Mouse (Mus musculus) gastrocnemius, postnatal 4 days (tissue): ENCODE results near the gene Retreg3. TPM values are rescaled to one million over a fixed set of nuclear protein-coding genes. Genes with fewer than 3 reads are reported as not detected.
A peak's percentile ranks its signal among the peaks of the same experiment; 100 is the strongest.

Source experiments
- DNase-seq, 2 experiments: peaks; one replicate each; pipeline ENCODE4 v3.0.0; 2021 to 2022; ENCODE audit warnings: low spot score in 2 of 2, mixed read lengths in 2 of 2
- microRNA-seq: library from miRNA; unstranded; fragments of <30 nt; microRNA quantifications from one replicate; pipeline ENCODE4 v1.2.0, GENCODE M21; 2021
- total RNA-seq, 2 experiments: library from RNA; stranded (reverse); gene quantifications; 2 replicates each; pipeline ENCODE4 v1.2.3; 2021

Gene Retreg3
- total RNA-seq, 2 experiments from 2014 or later, result 41.6 to 42.9 TPM

DNA sequence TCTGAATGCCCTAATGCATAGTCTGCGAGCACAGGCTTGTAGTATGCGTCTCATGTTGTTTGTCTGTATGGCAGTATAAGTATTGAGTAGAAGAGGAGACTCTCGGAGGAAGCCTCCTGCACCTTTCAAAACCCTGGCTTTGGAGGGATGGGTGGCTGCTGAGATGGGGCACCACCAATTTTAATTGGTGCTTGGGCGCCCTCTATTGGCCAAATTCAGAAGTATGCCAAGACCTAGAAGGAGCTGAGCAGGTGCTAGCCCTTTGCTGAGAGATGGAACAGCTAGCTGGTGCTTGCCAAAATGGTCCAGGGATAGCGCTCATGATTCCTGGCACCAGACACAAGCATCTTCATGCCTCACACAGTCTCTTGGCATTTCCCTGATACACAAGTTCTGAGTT is 61.8 kb downstream of the Retreg3 start:
- DNase-seq, result peak; percentile 79 to 87

DNA sequence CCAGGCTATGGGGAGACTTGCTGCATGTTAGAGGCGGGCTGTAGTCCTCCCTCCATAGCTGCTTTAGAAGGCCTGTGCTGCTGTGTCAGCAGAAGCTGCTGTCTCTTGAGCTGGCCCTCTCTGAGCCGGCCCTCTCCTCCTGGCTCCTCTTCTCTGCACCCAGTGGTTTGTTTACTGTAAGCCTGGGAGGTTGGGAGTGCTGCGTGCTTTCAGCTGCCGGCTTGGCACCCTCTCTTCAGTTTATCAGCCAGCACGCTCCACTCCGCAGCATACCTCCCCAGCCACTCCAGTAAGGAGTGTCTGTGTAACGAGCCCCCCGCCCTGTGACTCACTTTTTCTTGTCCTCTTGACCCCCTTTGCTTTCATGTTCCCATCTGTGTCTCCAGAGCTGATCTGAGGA is 62.8 kb downstream of the Retreg3 start:
- peak in 1 of 2 experiments; percentile 51 for DNase-seq

DNA sequence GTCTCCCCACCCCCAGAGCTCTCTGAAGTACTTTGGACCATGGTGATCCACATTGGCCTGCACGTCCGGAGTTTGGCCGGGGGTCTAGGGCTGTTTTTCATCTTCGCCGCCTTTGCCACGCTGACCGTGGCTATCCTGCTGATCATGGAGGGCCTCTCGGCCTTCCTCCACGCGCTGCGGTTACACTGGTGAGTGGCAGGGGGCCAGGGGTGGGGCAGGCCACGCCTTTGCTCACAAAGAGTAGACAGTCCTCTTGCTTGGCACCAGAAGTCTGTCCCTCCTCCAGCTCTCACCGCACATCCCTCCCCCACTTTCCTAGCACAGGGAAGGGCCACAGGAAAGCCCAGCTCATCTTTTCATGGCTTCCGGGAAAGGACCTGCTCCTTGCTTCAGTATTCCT is 64.3 kb downstream of the Retreg3 start:
- no peak for DNase-seq

DNA sequence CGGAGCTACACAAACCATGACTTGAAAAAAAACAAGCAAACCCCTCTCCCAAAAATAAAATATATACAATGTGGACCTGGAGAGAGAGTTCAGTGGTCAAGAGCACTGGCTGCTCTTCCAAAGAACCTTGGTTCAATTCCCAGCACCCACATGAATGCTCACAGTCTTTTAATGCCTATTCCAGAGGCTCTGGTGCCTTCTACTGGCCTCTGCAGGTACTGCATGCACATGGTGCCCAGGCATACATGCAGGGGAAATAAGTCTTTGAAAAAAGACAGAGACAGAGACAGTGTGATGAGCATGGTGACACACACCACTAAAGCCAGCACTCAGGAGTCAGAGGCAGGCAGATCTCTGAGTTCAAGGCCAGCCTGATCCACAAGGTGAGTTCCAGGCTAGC is 65.7 kb downstream of the Retreg3 start:
- no peak for DNase-seq

GRCm38 (mm10) chr11:101052751-101053473 is 66.8 kb downstream of the Retreg3 start:
- peak in 1 of 2 experiments; percentile 68 for DNase-seq

GRCm38 (mm10) chr11:101051617-101052016 is 68.1 kb downstream of the Retreg3 start:
- DNase-seq, result no peak

DNA sequence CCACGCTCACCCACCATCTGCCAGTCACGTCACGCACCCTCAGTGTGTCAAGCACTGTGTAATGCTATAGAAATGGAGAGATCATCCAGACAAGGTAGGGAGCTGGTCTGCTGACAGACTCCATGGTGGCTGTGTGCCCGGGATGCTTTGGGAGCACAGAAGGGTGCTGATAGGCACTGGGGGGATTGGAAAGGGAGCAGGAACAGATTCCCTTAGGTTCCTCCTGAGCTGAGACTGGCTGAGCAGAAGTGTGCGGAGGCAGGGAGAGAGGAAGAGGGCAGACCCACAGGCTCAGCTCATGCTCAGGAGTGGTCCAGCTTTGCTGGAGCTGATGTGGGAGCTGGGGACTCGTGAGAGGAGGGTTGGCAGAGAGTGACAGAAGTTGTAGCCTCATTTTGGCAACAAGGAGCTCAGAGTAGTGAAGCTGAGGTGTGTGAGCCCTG is 68.6 kb downstream of the Retreg3 start:
- no peak for DNase-seq

- DNase-seq, result no peak
Observed at GRCm38 (mm10) chr11:101050359-101050758, 69.3 kb downstream of the Retreg3 start.

- no peak for DNase-seq
Observed at GRCm38 (mm10) chr11:101047502-101047901, 72.2 kb downstream of the Retreg3 start.

DNA sequence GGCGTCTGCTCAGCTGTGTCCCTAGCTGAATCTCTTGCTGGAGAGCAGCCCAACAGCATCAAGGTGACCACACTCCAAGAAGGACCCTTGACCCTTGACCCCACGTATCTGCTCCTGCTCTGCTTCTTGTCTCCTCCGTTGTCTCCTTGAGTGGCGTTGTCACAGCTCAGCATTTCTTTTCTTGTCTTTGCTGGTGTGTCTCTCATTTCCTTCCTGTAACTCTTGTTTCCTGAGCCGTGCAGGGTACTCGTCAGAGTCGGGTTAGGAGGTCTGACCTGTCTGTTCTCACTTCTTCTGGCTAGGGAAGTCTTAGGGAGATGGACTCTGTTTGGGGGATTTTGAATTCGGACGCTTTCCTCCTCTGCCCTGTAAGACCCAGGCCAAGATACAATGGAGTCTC is 73.3 kb downstream of the Retreg3 start:
- DNase-seq, result no peak

Small RNA genes within 50 kb of the gene (microRNA-seq; reads per million reads assigned to microRNA genes)
- gene Gm27626, result not detected

Other genes with a start within 250 kb of the Retreg3 start
- 10 to 100 TPM; 71.5 to 75.1 TPM for gene Stat3, start 180.4 kb downstream of the Retreg3 start, total RNA-seq
- gene Cavin1, start 149.0 kb downstream of the Retreg3 start, total RNA-seq, result 100 to 1,000 TPM; 385 to 413 TPM
- 10 to 100 TPM; 70.3 to 73.5 TPM for gene Atp6v0a1, start 110.4 kb downstream of the Retreg3 start, total RNA-seq
- gene Naglu, start 49.9 kb downstream of the Retreg3 start, total RNA-seq, result 10 to 100 TPM; 11.4 to 12.8 TPM
- gene Hsd17b1, start 41.5 kb downstream of the Retreg3 start, total RNA-seq, result under 1 TPM; 0.20 to 0.21 TPM
- 10 to 100 TPM; 15.1 to 17.8 TPM for gene Coasy, start 37.3 kb downstream of the Retreg3 start, total RNA-seq
- 10 to 100 TPM; 13.1 to 13.4 TPM for gene Mlx, start 32.6 kb downstream of the Retreg3 start, total RNA-seq
- gene Psmc3ip, start 24.5 kb downstream of the Retreg3 start, total RNA-seq, result 1 to 10 TPM; 4.9 to 6.2 TPM
- 10 to 100 TPM; 39.3 to 42.1 TPM for gene Tubg1, start within 50 bp of the Retreg3 start, total RNA-seq
- 1 to 10 TPM; 6.8 TPM for gene Tubg2, start 36.0 kb upstream of the Retreg3 start, total RNA-seq
- gene Cntnap1, start 50.6 kb upstream of the Retreg3 start, total RNA-seq, result 1 to 10 TPM; 3.2 to 4.1 TPM
- 10 to 100 TPM; 39.5 to 41.4 TPM for gene Plekhh3, start 51.5 kb upstream of the Retreg3 start, total RNA-seq
- gene Ccr10, start 55.5 kb upstream of the Retreg3 start, total RNA-seq, result under 1 TPM; 0.36 to 0.37 TPM
- 10 to 100 TPM; 19.3 to 24.6 TPM for gene Ezh1, start 106.6 kb upstream of the Retreg3 start, total RNA-seq
- gene Ramp2, start 126.1 kb upstream of the Retreg3 start, total RNA-seq, result 10 to 100 TPM; 82.6 to 85.8 TPM
- gene Vps25, start 133.8 kb upstream of the Retreg3 start, total RNA-seq, result 10 to 100 TPM; 48.6 to 48.8 TPM
- 1 to 10 TPM in 1 of 2 experiments, under 1 TPM in 1; 0.83 to 1.7 TPM for gene Wnk4, start 140.7 kb upstream of the Retreg3 start, total RNA-seq
- under 1 TPM; 0.32 to 0.39 TPM for gene Cntd1, start 159.1 kb upstream of the Retreg3 start, total RNA-seq
- gene Coa3, start 159.2 kb upstream of the Retreg3 start, total RNA-seq, result 10 to 100 TPM; 59.8 to 71.2 TPM
- 10 to 100 TPM; 82.5 to 86.9 TPM for gene Becn1, start 182.4 kb upstream of the Retreg3 start, total RNA-seq
- gene Psme3, start 196.3 kb upstream of the Retreg3 start, total RNA-seq, result 10 to 100 TPM; 62.6 to 84.7 TPM
- gene Aoc2, start 205.2 kb upstream of the Retreg3 start, total RNA-seq, result 1 to 10 TPM; 2.8 to 3.0 TPM
- gene Aoc3, start 210.7 kb upstream of the Retreg3 start, total RNA-seq, result 10 to 100 TPM; 47.2 to 49.8 TPM
- under 1 TPM in 1 of 2 experiments, not detected in 1; 0.47 TPM for gene G6pc, start 247.7 kb upstream of the Retreg3 start, total RNA-seq